Mouse (Mus musculus): Measurements from ENCODE around the gene Olfr235. TPM values are rescaled to one million over a fixed set of nuclear protein-coding genes. Genes with fewer than 3 reads are reported as not detected.
"Not testable (repeated sequence)": the region's sequence is repeated elsewhere in the genome, so short reads cannot be mapped to it uniquely, and the experiment has no call there.

The Olfr235 gene
- not detected for total RNA-seq (2021)

- no peak for DNase-seq
Observed at GRCm38 (mm10) chr19:12260732-12261131, at the start of gene Olfr235. Gene Olfr235 (plus strand): TSS chr19:12261032.

GRCm38 (mm10) chr19:12232496-12232895 lies 28.3 kb upstream of the Olfr235 start, which contains the start of gene Olfr1432:
Gene Olfr1432 (minus strand): TSS chr19:12232596.
- DNase-seq = not testable (repeated sequence)

- DNase-seq = no peak
Observed at GRCm38 (mm10) chr19:12241559-12241958, 19.3 kb upstream of the Olfr235 start, which contains the start of gene Olfr262. Gene Olfr262 (minus strand): TSS chr19:12241659.

- DNase-seq = no peak
Observed at GRCm38 (mm10) chr19:12279554-12279953, 18.7 kb downstream of the Olfr235 start, which contains the start of gene Olfr1434. Gene Olfr1434 (plus strand): TSS chr19:12279854.

- no peak for DNase-seq
Observed at GRCm38 (mm10) chr19:12292979-12293378, 32.1 kb downstream of the Olfr235 start.

GRCm38 (mm10) chr19:12299030-12299429 lies 38.2 kb downstream of the Olfr235 start, which contains the start of gene Olfr1436:
Gene Olfr1436 (minus strand): TSS chr19:12299130.
- not testable (repeated sequence) for DNase-seq

Other genes with a start within 250 kb of the Olfr235 start
- not detected for gene Olfr1423, start 219.7 kb upstream of the Olfr235 start, total RNA-seq (2021)
- not detected for gene Olfr1424, start 198.3 kb upstream of the Olfr235 start, total RNA-seq (2021)
- gene Olfr1425, start 183.3 kb upstream of the Olfr235 start, total RNA-seq (2021) = not detected
- not detected for gene Olfr1426, start 169.0 kb upstream of the Olfr235 start, total RNA-seq (2021)
- gene Olfr1427, start 157.7 kb upstream of the Olfr235 start, total RNA-seq (2021) = not detected
- gene Olfr1428, start 145.1 kb upstream of the Olfr235 start, total RNA-seq (2021) = not detected
- gene Olfr76, start 137.8 kb upstream of the Olfr235 start, total RNA-seq (2021) = not detected
- not detected for gene Olfr1555-ps1, start 90.9 kb upstream of the Olfr235 start, total RNA-seq (2021)
- gene Olfr1431, start 60.4 kb upstream of the Olfr235 start, total RNA-seq (2021) = not detected
- gene Olfr1432, start 28.4 kb upstream of the Olfr235 start, total RNA-seq (2021) = not detected
- not detected for gene Olfr262, start 19.4 kb upstream of the Olfr235 start, total RNA-seq (2021)
- not detected for gene Olfr1434, start 18.8 kb downstream of the Olfr235 start, total RNA-seq (2021)
- not detected for gene Olfr1436, start 38.1 kb downstream of the Olfr235 start, total RNA-seq (2021)
- not detected for gene Olfr1437, start 64.1 kb downstream of the Olfr235 start, total RNA-seq (2021)
- gene Olfr1438-ps1, start 74.9 kb downstream of the Olfr235 start, total RNA-seq (2021) = not detected
- gene Olfr1440, start 126.2 kb downstream of the Olfr235 start, total RNA-seq (2021) = not detected
- not detected for gene Olfr1441, start 156.4 kb downstream of the Olfr235 start, total RNA-seq (2021)
- not detected for gene Pfpl, start 166.9 kb downstream of the Olfr235 start, total RNA-seq (2021)
- gene Mpeg1, start 199.7 kb downstream of the Olfr235 start, total RNA-seq (2021) = 1 to 10 TPM; 4.5 to 5.7 TPM
- gene Dtx4, start 240.4 kb downstream of the Olfr235 start, total RNA-seq (2021) = 1 to 10 TPM; 7.7 to 8.9 TPM